Mouse (Mus musculus) telencephalon, adult 2 months (tissue): Measurements from ENCODE around the gene Tcf15.

ENCODE experiments used
- DNase-seq: peaks from one replicate; pipeline ENCODE4 v3.0.0-alpha.2; 2011; ENCODE audit warnings: low read depth, low spot score

Tcf15 gene

DNA sequence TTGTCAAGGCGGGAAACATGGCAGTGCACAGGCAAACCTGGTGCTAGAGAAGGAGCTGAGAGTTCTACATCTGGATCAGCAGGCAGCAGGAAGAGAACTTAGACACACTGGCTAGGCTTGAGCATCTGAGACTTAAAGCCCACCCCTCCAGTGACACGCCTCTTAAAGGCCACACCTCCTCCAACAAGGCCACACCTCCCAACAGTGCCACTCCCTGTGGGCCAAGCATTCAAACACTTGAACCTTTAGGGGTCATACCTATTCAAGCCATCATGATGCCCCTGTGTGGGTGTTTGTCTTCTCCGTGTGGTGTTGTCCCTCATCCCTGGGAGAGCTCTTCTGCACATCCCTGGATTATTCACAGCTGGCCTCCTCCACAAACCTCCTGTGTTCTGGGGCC, 31.5 kb downstream of the Tcf15 start:
- DNase-seq, result no peak

DNA sequence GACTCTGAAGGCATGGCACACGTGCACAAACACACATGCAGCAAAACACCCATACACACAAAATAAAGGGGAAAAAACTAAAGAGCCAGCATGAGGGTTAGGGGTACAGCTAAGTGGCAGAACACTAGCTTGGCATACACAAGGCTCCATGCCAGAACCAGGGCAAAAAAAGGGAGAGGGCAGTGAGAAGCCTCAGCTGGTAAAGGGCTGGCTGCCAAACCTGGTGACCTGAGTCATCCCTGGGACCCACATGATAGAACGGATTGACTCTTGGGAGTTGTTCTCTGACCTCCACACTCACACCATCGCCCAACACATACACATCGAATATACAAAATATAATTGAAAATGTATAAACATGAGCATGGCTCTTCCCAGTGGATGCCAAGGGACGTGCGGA, 33.3 kb downstream of the Tcf15 start:
- DNase-seq, result no peak

DNA sequence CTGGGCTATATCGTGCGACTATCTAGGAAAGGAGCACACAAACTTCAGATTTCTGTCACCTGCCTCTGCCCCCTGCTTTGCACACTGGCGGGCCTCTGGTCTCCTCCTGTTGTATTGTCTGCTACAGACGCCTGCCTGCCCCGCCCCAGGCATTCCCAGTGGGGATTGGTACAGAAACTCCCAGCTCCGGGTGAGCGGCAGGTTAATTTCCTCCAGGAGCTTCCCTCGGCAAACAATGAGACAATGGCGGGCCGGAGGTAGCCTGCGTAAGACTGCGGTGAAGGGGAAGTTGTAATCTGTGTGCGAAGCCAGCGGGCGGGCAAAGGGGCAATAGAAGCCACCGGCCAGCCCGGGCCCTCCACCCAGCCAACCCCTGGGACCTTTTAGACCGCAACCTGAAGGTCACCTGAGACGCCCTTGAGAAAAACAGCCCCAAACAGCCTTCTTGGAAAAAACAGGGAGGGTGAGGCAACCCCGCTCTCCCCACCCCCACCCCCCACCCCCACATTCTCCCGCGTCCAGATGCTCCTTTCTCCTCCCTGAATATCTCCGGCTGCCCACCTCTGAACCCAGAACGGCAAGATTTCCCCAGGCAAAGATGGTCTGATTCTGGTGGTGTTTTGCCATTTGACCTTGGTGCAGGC, 33.9 kb downstream of the Tcf15 start:
- no peak for DNase-seq

DNA sequence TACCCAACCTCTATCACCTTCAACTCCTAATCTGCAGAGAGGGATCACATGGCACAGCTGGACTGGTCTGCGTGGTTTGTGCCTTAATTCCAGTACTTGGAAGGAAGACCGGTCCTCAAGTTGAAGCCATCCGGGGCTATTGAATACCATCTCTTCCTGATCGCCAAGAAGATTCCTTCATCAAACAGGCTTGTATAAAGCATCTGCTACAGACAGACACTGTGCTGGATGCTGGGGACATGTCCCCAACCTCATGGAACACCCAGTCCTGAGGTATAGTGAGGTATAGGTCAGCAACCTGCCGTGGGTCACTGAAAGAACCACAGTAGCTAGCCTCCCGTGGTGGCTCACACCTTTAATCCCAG, 34.4 kb downstream of the Tcf15 start:
- DNase-seq, result no peak

DNA sequence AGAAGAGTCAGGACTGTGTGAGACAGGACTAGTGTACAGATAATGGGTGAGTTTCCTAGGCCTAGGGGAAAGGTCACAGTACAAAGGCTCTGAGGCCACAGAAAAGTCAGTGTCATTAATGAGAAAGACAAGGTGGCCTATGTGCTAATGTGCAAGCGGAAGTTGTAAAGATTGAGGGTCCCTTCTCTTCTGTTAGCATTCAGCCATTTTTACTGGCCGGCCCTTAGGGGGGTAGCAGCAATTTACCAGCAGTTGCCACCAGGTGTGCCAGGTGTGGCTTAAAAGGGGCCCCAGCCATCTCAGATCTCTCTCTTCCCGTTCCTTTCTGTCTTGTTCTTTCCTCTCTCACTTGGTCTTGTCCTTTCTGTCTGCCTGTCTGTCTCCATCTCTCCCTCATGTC, 35.0 kb downstream of the Tcf15 start:
- no peak for DNase-seq

DNA sequence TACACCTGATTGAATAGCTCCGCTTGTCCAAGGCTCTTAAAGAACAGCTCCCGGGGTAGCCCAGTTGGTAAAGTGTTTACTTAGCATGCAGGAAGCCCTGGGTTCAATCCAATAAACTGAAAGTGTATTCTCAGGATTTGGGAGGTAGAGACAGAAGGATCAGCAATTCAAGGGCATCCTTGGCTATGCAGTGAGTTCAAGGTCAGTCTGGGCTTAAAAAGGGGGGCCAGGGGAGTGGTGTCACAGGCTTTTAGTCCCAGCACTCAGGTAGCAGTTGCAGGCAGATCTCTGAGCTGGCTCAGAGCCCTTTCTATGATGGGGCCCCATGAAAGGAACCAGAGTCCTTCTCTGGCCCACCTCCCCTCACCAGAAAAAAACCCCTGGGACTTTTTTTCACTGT, 35.9 kb downstream of the Tcf15 start:
- no peak for DNase-seq

DNA sequence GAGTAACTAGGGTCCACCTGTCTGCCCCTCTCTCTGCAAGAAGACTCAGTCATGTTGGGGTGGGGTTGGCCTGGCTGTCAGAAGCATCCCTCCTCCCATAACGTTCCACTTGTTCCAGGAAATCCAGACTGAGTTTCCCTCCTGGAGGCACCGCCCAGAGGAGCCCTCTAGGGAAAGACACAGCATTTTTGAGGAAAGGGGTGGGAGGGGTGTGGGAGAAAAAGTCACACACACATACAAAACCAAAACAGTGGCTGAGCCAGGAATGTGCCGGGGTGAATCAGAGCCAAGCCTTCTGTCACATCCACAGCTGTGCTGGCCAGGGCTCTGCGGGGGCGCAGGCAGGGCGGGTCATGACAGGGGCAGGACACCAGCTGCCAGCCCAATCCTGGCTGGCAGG, 37.0 kb downstream of the Tcf15 start:
- no peak for DNase-seq

DNA sequence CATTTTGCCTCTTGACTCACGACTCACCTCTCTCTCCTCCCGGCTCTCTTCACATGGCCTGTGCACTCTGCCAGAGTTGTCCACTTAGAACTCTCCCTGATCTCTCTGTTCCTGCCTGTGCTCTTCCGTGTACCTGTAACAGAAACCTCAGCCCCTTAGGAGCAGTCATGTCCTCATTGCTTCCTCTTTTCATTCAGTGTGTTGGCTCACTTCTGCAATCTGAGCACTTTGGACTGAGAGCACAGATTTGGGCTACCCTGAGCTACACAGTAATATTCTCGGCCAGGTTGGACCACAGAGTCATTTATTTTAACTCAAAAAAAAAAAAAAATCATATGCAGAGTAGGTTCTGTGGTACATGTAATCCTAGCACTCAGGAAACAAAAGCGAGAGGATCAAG, 43.8 kb downstream of the Tcf15 start:
- DNase-seq, result no peak

DNA sequence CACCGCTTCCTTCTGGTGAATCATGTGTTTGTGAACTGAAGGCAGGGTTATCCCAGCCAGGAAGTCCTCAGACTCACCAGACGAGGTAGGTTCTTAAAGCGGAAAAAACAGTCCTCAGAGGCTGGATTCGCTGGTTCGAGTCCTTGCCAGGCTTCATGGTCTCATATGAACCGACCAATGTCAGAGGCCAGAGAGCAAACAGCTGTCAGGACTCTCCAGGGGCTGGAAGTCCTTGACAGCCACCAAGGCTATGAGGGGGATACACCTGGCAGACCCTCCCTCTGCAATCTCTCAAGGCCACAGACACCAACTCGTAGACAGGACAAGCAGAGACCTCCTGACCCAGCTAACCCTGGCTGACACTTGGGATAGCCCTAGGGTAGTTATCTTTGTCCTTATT, 45.9 kb downstream of the Tcf15 start:
- no peak for DNase-seq

DNA sequence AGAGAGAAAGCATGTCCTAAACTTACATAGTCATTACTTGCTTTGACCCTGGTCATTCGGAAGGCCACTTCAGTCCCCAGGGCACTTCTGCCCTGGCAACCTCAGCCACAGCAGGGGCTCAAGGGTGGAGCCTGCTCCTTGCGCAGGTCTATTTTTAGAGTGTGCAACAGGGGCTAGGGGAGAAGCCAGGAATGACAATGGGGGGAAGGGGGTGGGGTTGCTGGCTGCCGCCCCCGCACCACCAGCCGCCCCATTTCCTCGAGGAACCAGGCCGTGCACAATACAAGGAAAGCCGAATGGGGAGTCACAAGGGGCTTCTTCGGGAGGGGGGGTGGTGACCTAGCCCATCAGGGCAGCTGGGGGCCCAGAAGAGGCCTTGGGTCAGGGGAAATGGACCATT, 46.3 kb downstream of the Tcf15 start:
- no peak for DNase-seq

DNA sequence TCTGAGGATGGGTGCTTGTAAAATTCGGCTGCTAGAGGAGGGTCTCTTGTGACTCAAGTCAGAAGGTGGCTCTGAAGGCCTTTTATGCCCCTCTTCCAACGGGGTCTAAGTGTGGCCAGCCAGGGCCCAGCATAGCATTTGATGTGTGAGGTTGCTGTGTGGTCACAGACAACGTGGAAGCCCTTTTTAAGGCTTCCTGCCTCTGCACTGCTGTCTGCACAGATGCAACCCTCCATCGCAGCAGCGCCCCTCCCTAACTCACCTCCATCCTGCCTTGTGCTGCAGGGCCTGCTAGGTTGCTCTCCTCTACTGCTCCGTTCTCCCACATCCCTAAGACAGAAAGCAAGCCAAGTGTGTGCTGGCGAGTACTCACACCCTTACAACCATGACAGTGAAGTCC, 46.8 kb downstream of the Tcf15 start:
- no peak for DNase-seq

DNA sequence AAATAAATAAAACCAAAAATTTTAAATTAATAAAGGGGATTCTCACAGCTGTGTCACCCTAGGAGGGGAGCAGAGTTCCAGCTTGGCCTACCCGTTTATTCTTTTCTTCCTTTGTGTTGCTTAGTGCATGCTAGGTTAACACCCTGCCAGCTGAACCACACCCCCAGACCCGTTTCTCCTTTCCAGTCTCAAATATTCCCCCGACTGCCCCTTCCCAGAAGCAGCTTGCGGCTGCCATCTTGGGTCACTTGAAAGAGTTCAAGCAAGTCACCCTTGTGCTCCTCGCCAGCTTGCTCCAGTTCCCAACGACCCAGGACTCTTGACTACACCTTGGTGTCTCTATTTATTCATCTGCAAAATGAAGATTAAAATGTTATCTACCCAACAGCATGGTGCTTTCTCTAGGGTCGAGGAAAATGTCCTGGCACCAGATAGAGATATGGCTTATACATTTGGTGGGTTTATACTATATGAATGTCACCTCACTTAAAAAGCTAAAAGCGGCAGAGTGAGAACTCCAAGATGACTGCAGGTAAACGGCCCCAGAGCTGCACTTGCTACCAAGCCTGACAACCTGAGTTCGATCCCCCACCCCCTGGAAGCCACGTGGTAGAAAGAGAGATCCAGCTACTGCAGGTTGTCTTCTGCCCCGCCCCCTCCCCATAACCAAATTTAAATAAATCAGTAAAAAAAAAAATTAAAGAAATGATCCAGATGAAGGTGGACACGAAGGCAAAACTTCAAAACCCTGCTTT, 49.4 kb downstream of the Tcf15 start:
- no peak for DNase-seq

DNA sequence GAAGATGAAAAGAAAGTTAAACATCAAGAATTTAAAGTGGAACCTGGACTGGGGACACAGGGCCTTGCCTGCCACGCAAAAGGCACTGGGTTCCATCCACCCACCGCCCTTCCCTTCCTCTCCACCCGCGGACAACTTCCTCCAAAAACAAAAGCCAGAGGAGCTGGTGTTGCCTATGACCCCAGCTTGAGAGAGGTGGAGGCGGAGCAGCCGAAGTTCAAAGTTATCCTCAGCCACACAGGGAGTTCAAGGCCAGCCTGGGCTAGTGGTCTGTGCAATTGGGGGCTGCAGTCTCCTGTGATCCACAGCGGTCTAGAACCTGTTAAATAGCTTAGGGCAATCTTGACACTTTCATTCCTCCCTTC, 50.0 kb downstream of the Tcf15 start:
- DNase-seq, result no peak

DNA sequence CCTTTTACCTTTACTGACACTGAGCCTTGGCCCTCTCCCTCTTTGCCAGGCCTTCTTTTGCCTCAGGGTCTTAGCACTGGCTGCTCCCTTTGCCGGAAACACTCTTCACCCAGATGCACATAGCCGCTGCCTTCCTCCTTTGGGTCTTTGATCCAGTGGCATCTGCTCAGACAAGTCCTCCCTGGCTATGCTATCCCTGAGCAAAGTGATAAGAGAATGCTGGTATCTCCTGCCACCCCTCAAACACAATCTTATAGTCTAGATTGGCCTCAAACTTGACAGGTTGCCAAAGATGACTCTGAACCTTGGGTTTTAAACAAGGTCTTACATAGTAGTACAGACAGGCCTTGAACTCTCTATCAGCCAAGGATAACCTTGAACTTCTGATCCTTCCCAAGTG, 51.2 kb downstream of the Tcf15 start:
- no peak for DNase-seq

DNA sequence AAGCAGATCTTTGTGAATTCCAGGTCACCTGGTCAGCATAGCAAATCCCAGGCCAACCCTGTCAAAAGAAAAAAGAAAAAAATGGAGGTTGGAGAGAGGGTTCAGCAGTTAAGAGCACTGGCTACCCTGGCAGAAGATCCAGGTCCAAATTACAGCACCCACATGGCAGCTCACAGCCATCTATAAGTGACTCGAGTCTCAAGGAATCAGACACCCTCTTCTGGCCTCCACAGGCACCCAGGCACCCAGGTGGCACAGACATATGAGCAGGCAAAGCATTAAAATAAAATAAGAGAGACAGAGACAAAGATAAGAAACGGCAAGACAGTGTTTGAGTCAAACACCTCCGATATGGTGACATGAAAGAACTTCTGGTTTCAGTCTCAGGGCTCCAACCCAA, 53.5 kb downstream of the Tcf15 start:
- no peak for DNase-seq

DNA sequence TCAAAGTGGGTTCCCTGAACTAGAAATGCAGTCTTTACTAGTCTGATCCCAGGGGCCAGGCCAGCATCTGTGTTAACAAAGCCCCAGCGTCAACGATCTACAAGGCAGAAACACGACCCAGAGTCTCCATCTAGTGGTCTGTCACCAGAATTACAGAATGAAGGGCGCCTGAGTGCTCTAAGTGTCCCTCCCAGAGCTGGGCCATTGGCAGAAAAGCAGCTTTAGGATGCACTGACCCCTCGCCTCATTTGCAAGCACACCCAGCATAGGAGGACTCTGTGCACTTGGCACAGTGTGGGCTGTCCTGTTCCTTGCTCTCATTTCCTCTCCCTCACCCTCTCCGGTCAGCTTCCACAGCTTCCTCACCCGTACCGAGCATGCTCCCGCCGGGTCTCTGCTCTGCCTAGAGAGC, 53.9 kb downstream of the Tcf15 start:
- peak; percentile 56 for DNase-seq
